Mouse (Mus musculus) forebrain, postnatal 0 days (tissue): ENCODE measurements around the gene Ptprk. TPM values are rescaled to one million over a fixed set of nuclear protein-coding genes. Genes with fewer than 3 reads are reported as not detected.

Experiments
- ATAC-seq: fragments of 200-750 bp; cut with Nextera tagmentation; 2 replicates; pipeline ENCODE4 v1.8.0; 2017; ENCODE audit warnings: mild to moderate bottlenecking, moderate library complexity
- DNase-seq: peaks from one replicate; pipeline ENCODE4 v3.0.0-alpha.2; 2015
- H3K27ac ChIP-seq: fragments of 300-500 bp; sonication (generic); 2 replicates; pipeline ENCODE4 v1.5.1; 2014; ENCODE audit warnings: low read depth, mild to moderate bottlenecking, antibody characterized with exemption, low read length, moderate library complexity, mixed read lengths
- H3K27me3 ChIP-seq: fragments of 300-500 bp; sonication (generic); 2 replicates; pipeline ENCODE4 v1.6.1; 2014; ENCODE audit warnings: mild to moderate bottlenecking, low read length, mixed read lengths; ENCODE audit not compliant: insufficient read depth
- H3K36me3 ChIP-seq: fragments of 300-500 bp; sonication (generic); 2 replicates; pipeline ENCODE4 v1.6.1; 2014; ENCODE audit warnings: mild to moderate bottlenecking, moderate library complexity; ENCODE audit not compliant: insufficient read depth
- H3K4me1 ChIP-seq: fragments of 300-500 bp; sonication (generic); 2 replicates; pipeline ENCODE4 v1.6.1; 2014; ENCODE audit warnings: antibody characterized with exemption; ENCODE audit not compliant: insufficient read depth
- H3K4me2 ChIP-seq: fragments of 300-500 bp; sonication (generic); 2 replicates; pipeline ENCODE4 v1.6.1; 2014; ENCODE audit warnings: low read depth, mild to moderate bottlenecking, moderate library complexity
- H3K4me3 ChIP-seq: fragments of 300-500 bp; sonication (generic); 2 replicates; pipeline ENCODE4 v1.5.1; 2014; ENCODE audit warnings: low read depth, low read length, mixed read lengths
- H3K9ac ChIP-seq: fragments of 300-500 bp; sonication (generic); 2 replicates; pipeline ENCODE4 v1.6.1; 2014; ENCODE audit warnings: mild to moderate bottlenecking
- H3K9me3 ChIP-seq: fragments of 300-500 bp; sonication (generic); 2 replicates; pipeline ENCODE4 v1.6.1; 2016; ENCODE audit warnings: low read length
- CTCF ChIP-seq: sonication (generic); IDR thresholded peaks from 2 replicates; pipeline ENCODE4 v1.5.1; 2016; ENCODE audit warnings: antibody characterized with exemption, control low read depth, low read depth
- WGBS: fragments of 180-500 bp; shearing (Covaris S2); extraction: QIAGEN DNeasy Blood & Tissue Kit; methylation state at CpG from one replicate; pipeline ENCODE4 v1.1.7; 2014; 5-methylcytosine and 5-hydroxymethylcytosine counted together
- polyA plus RNA-seq: library from polyadenylated mRNA; unstranded; fragments of >200 nt; fragmentation: Nextera tagmentation; extraction: Ambion mirVana; gene quantifications from 2 replicates; pipeline ENCODE4 v1.2.1, GENCODE M21; 2015
- total RNA-seq: library from RNA; depleted of rRNA; stranded (reverse); fragments of >200 nt; gene quantifications from 2 replicates; pipeline ENCODE4 v1.2.3, GENCODE M21; 2014

Gene Ptprk
- total and polyA plus RNA-seq, 2 experiments from 2014 or later: 27.1 to 66.8 TPM

- ATAC-seq (no peak), DNase-seq (peak; percentile 21)
- Histone ChIP-seq H3K9ac (no peak overlapping the region), H3K4me3 (no peak overlapping the region), H3K27me3 (no peaks in the 10 kb centered on the region), H3K36me3 (no peaks in the 10 kb centered on the region), H3K27ac (peak overlapping the region; percentile 45; the same call in 1 of the 2 replicates), H3K4me1 (peaks cover 5% of the 10 kb centered on the region), H3K9me3 (no peaks in the 10 kb centered on the region), H3K4me2 (no peak overlapping the region)
- TF ChIP-seq CTCF: no peak
- 44% methylated on average over 9 of the region's 9 CpGs for WGBS
These were observed 417.6 kb downstream of the Ptprk start for GRCm38 (mm10) chr10:28492206-28492605.

GRCm38 (mm10) chr10:28492870-28493269 lies 418.2 kb downstream of the Ptprk start:
- peak overlapping the region; percentile 73 for H3K27ac ChIP-seq
- no peak overlapping the region for H3K9ac ChIP-seq
- TF ChIP-seq CTCF: no peak
- no peak for DNase-seq
- peak overlapping the region; percentile 38 for H3K4me2 ChIP-seq
- 14% methylated on average over 14 of the region's 14 CpGs for WGBS
- H3K9me3 ChIP-seq: no peaks in the 10 kb centered on the region
- peak overlapping the region; percentile 5 for H3K4me3 ChIP-seq
- H3K4me1 ChIP-seq: peaks cover 5% of the 10 kb centered on the region
- ATAC-seq: peak; percentile 21
- no peaks in the 10 kb centered on the region for H3K36me3 ChIP-seq
- no peaks in the 10 kb centered on the region for H3K27me3 ChIP-seq

- H3K4me3 ChIP-seq: peak overlapping the region; percentile 5
- H3K9me3 ChIP-seq: no peaks in the 10 kb centered on the region
- peaks cover 5% of the 10 kb centered on the region for H3K4me1 ChIP-seq
- no peaks in the 10 kb centered on the region for H3K36me3 ChIP-seq
- H3K4me2 ChIP-seq: peak overlapping the region; percentile 38
- H3K27me3 ChIP-seq: no peaks in the 10 kb centered on the region
- ATAC-seq (peak; percentile 91), DNase-seq (peak; percentile 85)
- WGBS: 3% methylated on average over 7 of the region's 7 CpGs
- no peak for TF ChIP-seq CTCF
- no peak overlapping the region for H3K9ac ChIP-seq
- H3K27ac ChIP-seq: peak overlapping the region; percentile 73
These were observed 418.7 kb downstream of the Ptprk start for GRCm38 (mm10) chr10:28493271-28493861.

GRCm38 (mm10) chr10:28497791-28498190 lies 423.2 kb downstream of the Ptprk start:
- no peak for ATAC-seq
- no peaks in the 10 kb centered on the region for H3K9me3 ChIP-seq
- no peak for DNase-seq
- no peak overlapping the region for H3K4me3 ChIP-seq
- WGBS: 64% methylated on average over 1 of the region's 1 CpGs
- H3K27me3 ChIP-seq: no peaks in the 10 kb centered on the region
- peaks cover 5% of the 10 kb centered on the region for H3K4me1 ChIP-seq
- no peak for TF ChIP-seq CTCF
- no peak overlapping the region for H3K27ac ChIP-seq
- H3K36me3 ChIP-seq: no peaks in the 10 kb centered on the region
- no peak overlapping the region for H3K4me2 ChIP-seq
- no peak overlapping the region for H3K9ac ChIP-seq

GRCm38 (mm10) chr10:28498504-28498903 lies 423.9 kb downstream of the Ptprk start:
- H3K27me3 ChIP-seq: no peaks in the 10 kb centered on the region
- no peak overlapping the region for H3K4me2 ChIP-seq
- no peaks in the 10 kb centered on the region for H3K36me3 ChIP-seq
- WGBS: 87% methylated on average over 3 of the region's 3 CpGs
- no peak overlapping the region for H3K4me3 ChIP-seq
- no peak for TF ChIP-seq CTCF
- peaks cover 2% of the 10 kb centered on the region for H3K4me1 ChIP-seq
- no peak overlapping the region for H3K9ac ChIP-seq
- H3K27ac ChIP-seq: no peak overlapping the region
- DNase-seq (no peak), ATAC-seq (no peak)
- no peaks in the 10 kb centered on the region for H3K9me3 ChIP-seq

- ATAC-seq: no peak
- no peaks in the 10 kb centered on the region for H3K36me3 ChIP-seq
- 90% methylated on average over 2 of the region's 2 CpGs for WGBS
- no peak for DNase-seq
- no peak overlapping the region for H3K9ac ChIP-seq
- no peak overlapping the region for H3K4me3 ChIP-seq
- no peaks in the 10 kb centered on the region for H3K4me1 ChIP-seq
- no peak overlapping the region for H3K4me2 ChIP-seq
- H3K27me3 ChIP-seq: no peaks in the 10 kb centered on the region
- TF ChIP-seq CTCF: no peak
- H3K9me3 ChIP-seq: no peaks in the 10 kb centered on the region
- no peak overlapping the region for H3K27ac ChIP-seq
These were observed 439.0 kb downstream of the Ptprk start for GRCm38 (mm10) chr10:28513601-28514000.

- no peak overlapping the region for H3K27ac ChIP-seq
- DNase-seq (no peak), ATAC-seq (no peak)
- no peaks in the 10 kb centered on the region for H3K27me3 ChIP-seq
- H3K4me3 ChIP-seq: no peak overlapping the region
- H3K36me3 ChIP-seq: no peaks in the 10 kb centered on the region
- no peak overlapping the region for H3K9ac ChIP-seq
- TF ChIP-seq CTCF: no peak
- no peak overlapping the region for H3K4me2 ChIP-seq
- no peaks in the 10 kb centered on the region for H3K9me3 ChIP-seq
- WGBS: 95% methylated on average over 5 of the region's 5 CpGs
- no peaks in the 10 kb centered on the region for H3K4me1 ChIP-seq
These were observed 441.5 kb downstream of the Ptprk start for GRCm38 (mm10) chr10:28516147-28516546.
